Mouse (Mus musculus): Measurements from ENCODE around the gene Slc25a39.

Slc25a39 gene

GRCm38 (mm10) chr11:102407834-102408215, at the start of gene Slc25a39:
Slc25a39 (minus strand) TSS chr11:102407946.
- no peak for DNase-seq (ENCODE audit: inconsistent ontology term)

GRCm38 (mm10) chr11:102455740-102456396, 48.1 kb upstream of the Slc25a39 start:
- DNase-seq (ENCODE audit: inconsistent ontology term), result peak; percentile 94

DNA sequence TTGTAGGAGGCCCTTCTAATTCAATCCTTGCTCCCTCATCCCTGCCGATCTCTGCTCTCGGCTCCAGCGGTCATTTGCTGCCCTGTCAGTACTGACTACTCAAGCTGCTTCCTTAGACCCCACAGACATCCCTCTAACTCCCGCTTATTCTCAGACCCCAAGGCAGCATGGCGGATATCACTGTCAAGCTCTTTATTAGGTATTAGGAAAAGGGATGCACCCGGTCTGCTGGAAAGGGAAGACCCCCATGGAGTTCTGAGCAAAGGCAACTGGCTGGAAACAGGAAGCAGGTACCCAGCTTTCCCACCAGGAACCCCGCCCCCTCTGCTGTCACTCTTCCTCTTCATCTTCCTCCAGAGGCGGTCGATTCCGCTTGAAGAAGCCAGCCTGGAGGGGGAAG, 45.4 kb upstream of the Slc25a39 start:
- no peak for DNase-seq (ENCODE audit: inconsistent ontology term)

DNA sequence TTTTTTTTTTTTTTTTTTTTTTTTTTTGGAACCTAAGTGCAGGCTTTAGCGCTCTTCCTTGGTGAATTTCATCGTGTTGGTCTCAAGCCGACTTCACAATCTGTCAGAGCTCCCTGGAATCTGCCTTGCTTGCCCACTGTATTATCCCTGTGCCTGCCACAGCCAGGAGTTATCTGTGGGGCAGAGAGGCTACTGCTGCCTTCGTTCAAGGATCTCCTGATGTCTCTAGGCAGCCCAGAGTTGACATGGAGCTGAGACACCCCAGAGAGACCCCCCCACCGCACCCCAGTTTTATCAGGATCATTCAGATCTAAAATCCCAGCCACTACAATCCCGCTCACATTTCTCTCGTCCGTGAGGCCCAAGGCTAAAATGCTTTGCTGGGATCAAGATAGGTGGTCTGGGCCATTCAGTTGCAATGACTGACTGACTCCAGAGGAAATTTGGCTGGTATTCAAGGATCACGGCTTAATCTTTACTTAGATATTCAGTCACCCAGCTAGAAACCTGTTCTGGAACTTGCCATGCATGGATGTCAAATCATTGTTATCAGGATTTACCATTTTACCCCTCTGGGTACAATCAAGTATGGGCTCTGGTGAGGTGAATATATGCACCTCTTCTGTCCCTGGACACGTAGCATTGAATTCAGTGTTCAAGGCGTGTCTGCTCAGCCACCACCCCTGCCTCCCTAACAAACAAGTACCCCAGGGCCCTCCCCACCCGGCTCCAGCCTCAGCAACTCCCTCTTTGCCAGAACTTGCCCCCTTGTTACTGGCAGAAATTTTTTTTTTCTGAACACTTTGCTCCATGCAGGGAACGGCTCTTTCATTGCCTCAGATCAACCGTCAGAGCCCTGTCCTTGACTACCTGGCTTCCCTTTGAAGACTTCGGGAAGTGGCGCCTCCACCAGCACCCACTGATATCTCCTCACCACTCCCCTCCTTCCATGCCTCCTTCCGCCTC, 41.6 kb upstream of the Slc25a39 start:
- no peak for DNase-seq (ENCODE audit: inconsistent ontology term)

- DNase-seq (ENCODE audit: inconsistent ontology term), result no peak
Measured at GRCm38 (mm10) chr11:102448327-102448726, 40.6 kb upstream of the Slc25a39 start.

DNA sequence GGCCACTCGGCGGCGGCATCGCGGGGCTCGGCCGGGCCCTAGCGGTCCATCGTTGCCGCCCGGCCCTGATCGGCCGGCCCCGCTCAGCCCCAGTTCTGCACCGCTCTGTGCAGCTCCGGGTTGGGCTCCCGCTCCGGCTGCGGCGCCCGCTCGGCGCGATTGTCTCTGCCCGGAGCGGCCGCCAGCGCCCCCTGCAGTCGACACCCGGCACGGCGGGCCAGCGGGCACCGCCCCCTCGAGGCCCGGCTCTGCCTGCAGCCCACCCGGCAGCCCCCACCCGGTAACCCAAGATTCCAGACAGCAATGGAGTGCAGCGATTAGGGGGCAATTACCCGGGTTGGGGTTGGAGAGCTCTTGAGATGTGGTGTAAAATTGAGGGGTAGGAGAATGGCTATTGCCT, 39.8 kb upstream of the Slc25a39 start, which contains the start of gene Fam171a2:
Gene Fam171a2 (minus strand): TSS at position 186 of the 400 bp plus-strand sequence.
- DNase-seq (ENCODE audit: inconsistent ontology term), result peak; percentile 80

DNA sequence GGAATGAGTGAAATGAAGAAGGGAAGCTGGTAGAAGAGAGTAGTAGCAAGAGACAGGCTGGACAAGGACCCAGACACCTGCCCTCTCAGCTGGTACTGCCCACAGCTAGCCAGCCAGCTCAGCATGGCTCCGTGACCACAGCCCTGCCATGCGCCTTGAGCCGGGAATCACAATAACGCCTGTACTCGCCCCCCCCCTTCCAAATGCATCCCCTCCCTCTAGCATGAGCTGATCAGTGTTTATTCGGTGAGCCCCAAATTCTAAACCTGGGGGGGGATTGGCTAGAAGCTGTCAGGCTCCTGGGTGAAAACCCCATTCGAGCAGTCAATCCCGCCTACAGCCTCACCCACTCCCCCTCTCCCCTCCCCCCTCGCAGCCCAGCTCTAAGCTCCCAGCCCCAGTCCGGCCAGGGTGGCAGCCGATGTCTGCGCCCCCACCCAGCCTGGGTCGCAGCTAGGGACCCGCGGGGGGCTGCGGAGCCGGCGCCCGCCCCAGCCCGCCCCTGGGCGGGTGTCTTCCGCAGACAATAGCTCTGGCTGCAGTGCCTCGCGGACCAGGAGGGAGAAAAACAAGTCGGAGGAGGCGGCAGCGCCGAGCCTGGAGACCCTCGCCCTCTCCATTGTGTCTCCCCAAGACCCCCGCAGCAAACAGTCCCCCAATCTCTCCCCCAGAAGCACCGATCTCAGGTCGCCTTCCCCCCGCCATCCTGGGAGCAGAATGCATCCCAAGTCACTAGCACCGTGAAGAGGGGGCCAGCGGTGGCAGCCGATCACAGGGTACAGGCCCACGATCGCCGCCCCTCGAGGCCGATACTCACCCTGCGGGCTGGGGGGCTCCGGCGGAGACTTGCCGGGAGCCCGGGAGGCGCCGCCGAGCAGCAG, 39.1 kb upstream of the Slc25a39 start:
- DNase-seq (ENCODE audit: inconsistent ontology term), result peak; percentile 55

DNA sequence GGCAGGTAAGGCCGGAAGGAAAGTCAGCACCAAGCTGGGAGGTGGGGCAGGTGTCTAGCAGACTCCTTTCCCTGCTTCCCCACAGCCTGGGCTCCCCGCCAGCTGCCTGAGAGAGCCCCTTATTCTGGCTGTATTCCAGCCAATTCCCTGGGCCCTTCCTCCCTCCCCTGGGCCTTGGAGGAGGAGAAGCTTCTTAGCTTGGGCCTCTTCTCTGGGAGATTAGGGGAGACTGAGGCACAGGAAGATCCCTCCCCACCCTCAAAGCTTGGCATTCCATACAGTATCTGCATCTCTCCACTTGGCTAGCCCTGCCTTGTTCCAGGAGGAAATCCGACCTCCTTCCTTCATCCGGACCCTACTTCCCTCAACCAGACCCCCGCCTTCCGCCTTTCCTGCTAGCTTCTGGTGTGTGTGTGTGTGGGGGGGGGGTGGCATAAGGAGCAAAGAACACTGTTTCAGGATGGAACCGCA, 38.2 kb upstream of the Slc25a39 start:
- DNase-seq (ENCODE audit: inconsistent ontology term), result peak; percentile 60

DNA sequence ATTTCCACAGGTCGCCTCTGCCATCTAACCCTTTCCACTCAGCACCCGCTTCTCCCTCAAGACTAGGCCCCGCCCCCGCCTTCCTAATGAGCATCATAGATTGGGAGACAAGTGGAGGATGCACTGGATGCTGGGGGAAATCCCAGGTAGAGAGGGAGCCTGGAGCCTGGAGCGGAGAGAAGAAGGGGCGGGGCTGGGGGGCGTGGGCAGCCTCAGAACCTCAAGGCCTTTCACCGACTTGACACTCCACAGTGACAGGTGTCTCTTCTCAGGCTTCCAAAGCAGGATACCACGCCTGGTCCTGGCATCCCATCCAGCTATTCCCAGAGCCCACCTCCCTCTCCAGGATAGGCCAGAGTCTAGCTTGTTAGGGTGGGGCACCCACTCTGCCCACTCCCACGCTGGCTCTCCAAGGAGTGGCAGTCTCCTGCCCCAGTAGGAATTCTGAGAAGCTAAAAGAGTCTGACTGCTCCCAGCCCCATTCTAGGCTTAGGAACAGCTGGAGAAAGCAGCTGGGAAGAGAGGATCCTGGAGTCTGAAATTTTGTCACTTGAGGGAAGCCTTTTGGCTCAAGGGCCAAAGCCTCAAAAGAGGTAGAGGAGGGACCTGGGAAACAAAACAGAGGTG, 37.6 kb upstream of the Slc25a39 start:
- DNase-seq (ENCODE audit: inconsistent ontology term), result peak; percentile 55

- no peak for DNase-seq (ENCODE audit: inconsistent ontology term)
Measured at GRCm38 (mm10) chr11:102444781-102445180, 37.0 kb upstream of the Slc25a39 start.

DNA sequence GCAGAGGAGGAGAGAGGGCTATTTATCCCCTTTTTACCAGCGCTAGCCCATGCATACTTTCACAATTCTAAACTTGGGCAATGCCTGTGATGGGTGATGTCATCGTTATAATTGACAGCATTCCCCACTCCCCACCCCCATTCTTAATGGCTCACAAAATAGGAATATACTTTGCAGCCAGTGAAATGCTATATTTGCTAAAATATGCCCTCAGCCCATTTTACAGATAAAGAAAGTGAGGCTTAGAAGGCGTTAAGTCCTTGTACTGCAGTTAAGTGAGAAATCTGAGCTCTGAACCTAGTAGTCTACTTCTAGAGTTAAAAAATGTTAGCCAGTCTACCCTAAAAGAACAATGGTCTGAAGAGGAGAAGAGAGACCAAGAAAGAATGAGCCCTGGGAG, 36.6 kb upstream of the Slc25a39 start:
- DNase-seq (ENCODE audit: inconsistent ontology term), result no peak

GRCm38 (mm10) chr11:102443740-102444139, 36.0 kb upstream of the Slc25a39 start:
- DNase-seq (ENCODE audit: inconsistent ontology term), result no peak

- no peak for DNase-seq (ENCODE audit: inconsistent ontology term)
Measured at GRCm38 (mm10) chr11:102442089-102442488, 34.3 kb upstream of the Slc25a39 start.

DNA sequence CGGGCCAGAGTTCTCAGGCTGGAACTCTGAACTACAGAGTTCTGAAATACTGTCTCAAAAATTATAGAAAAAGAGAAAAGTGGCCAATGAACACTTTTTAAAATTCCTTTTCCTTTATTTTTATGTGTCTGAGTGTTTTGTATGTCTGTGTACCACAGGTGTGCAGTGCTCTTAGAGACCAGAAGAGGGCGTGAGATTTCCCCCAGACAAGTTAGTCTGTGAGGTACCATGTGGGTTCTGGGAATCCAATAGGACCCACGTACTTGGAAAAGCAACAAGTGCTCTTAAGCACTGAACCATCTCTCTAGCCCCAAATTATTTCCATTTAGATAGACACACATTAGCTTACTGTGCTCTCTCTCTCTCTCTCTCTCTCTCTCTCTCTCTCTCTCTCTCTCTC, 33.7 kb upstream of the Slc25a39 start:
- DNase-seq (ENCODE audit: inconsistent ontology term), result no peak

GRCm38 (mm10) chr11:102440255-102440654, 32.5 kb upstream of the Slc25a39 start:
- no peak for DNase-seq (ENCODE audit: inconsistent ontology term)

- DNase-seq (ENCODE audit: inconsistent ontology term), result no peak
Measured at GRCm38 (mm10) chr11:102439093-102440082, 31.6 kb upstream of the Slc25a39 start.

GRCm38 (mm10) chr11:102438212-102439092, 30.7 kb upstream of the Slc25a39 start:
- peak; percentile 80 for DNase-seq (ENCODE audit: inconsistent ontology term)

DNA sequence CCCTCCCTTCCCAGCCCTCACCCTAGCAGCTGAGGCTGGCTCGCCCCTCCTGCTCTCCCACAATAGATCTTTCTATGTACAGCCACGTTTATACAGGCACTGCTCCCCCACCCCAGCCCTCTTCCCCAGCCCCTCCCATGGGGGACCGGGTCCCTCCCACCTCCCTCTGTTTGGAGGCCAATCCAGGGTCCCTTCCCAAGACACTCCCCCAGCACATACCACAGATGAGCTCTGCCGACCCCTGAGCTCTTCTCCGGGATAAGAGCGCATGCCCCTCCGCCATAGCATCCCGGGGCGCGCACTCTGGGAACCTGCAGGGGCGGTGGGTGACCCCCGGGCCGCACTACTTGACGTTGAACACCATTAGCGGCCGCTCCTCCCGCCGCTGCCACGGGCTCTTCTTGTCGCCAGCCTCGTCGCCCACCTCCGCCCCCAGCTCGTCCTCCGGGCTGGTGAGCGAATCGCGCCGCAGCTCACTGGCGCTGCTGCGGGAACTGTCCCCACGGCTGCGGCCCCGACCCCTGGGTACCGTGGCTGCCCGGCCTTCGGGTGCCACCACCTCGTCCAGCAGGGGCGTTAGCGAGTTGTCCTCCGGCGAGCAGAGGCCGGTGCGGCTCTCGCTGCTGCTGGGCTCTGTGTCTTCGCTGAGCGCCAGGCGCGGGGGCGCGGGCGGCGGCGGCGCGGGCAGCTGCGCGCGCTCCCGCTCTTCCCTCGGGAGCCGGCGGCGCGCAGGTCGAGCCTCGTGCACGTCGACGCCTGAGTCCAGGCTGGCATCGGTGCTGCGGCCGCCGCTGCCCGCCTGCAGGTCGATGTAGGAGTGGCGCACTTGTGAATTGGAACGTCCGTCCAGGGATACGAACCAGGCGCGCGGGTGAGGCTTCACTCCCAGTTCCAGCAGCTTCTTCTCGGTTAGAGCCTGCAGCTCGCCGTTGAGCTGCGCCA, 29.6 kb upstream of the Slc25a39 start:
- peak; percentile 85 for DNase-seq (ENCODE audit: inconsistent ontology term)

Data from Muller cell, postnatal 12 days (primary cell).